In the genomic region with DNA sequence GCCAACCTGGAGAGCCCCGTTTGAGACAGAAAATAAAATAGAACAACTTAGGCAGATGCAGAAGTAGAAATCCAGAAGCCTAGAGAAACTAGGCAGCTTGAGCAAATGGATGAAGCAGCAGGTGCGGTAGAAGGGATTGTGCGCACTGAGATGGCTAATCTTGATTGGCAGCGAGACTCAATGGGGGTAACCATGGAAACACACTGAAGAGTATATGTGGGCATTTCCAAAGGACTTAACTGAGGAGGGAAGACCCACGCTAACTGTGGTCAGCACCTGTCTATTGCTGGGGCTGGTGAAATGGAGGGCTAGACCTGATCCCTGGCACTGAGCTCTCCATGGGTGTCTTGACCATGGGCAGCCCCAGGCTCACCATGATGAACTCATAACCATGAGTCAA, we compare ENCODE assay signal across 20 mouse cellular contexts. TPM values are rescaled to one million over a fixed set of nuclear protein-coding genes. Genes with fewer than 3 reads are reported as not detected.
A peak's percentile ranks its signal among the peaks of the same experiment; 100 is the strongest.
DNase-seq lines count a peak whose midpoint lies in the region; ATAC-seq and TF ChIP-seq lines count a peak whose summit lies in the region.
"Had no signal": no experiment of that assay in that cellular context is flagged by ENCODE, and none has a peak within 500 bp of the region (broad histone marks: within the 10 kb centered on the region; RNA-seq: fewer than 3 reads in every experiment).

No protein-coding gene starts in this region.

- no peak for TF ChIP-seq POLR2A in brain, embryonic 14.5 days (IDR thresholded peaks at IDR 0.05; ENCODE audit: borderline replicate concordance, extremely low read depth, insufficient read depth, insufficient read length, poor library complexity, severe bottlenecking)

- peaks cover 55% of the 10 kb centered on the region for H3K36me3 ChIP-seq in hindbrain, embryonic 10.5 days
- peaks cover 4% of the 10 kb centered on the region; the same call in 1 of the 2 replicates for H3K36me3 ChIP-seq in hindbrain, embryonic 12.5 days
- peaks cover 17% of the 10 kb centered on the region for H3K36me3 ChIP-seq in forebrain, embryonic 13.5 days (ENCODE audit: poor library complexity, severe bottlenecking)
- H3K36me3 ChIP-seq in midbrain, embryonic 14.5 days (ENCODE audit: control insufficient read depth, insufficient read depth, low read length): no peaks in the 10 kb centered on the region
- H3K36me3 ChIP-seq: heart, embryonic 13.5 days; liver, embryonic 15.5 days had no signal

- no peaks in the 10 kb centered on the region for H3K27me3 ChIP-seq in hindbrain, embryonic 10.5 days (ENCODE audit: insufficient read depth, poor library complexity, severe bottlenecking)
- no peaks in the 10 kb centered on the region for H3K27me3 ChIP-seq in hindbrain, embryonic 12.5 days
- no peaks in the 10 kb centered on the region for H3K27me3 ChIP-seq in forebrain, embryonic 13.5 days
- no peaks in the 10 kb centered on the region for H3K27me3 ChIP-seq in midbrain, embryonic 14.5 days (ENCODE audit: control insufficient read depth, insufficient read depth, low read length)
- H3K27me3 ChIP-seq: embryonic facial prominence, embryonic 13.5 days; heart, embryonic 13.5 days; liver, embryonic 15.5 days had no signal

- 71% methylated on average over 5 of the region's 5 CpGs for WGBS in hindbrain, embryonic 10.5 days
- 65% methylated on average over 5 of the region's 5 CpGs for WGBS in hindbrain, embryonic 12.5 days
- 23% methylated on average over 5 of the region's 5 CpGs for WGBS in forebrain, embryonic 13.5 days
- 10% methylated on average over 5 of the region's 5 CpGs for whole genome bisulfite sequencing in midbrain, embryonic 14.5 days

- no peak overlapping the region for H3K9ac ChIP-seq in hindbrain, embryonic 12.5 days
- H3K9ac ChIP-seq in forebrain, embryonic 13.5 days: no peak overlapping the region
- no peak overlapping the region for H3K9ac ChIP-seq in midbrain, embryonic 14.5 days (replicated peaks; ENCODE audit: low read length)
- H3K9ac ChIP-seq: embryonic facial prominence, embryonic 13.5 days; heart, embryonic 13.5 days; liver, embryonic 15.5 days had no signal

- ATAC-seq in hindbrain, embryonic 12.5 days (ENCODE audit: low FRiP score): no peak
- ATAC-seq in forebrain, embryonic 13.5 days: no peak
- peak; percentile 62; the same call in 1 of the 2 replicates for ATAC-seq in midbrain, embryonic 14.5 days (ENCODE audit: low FRiP score, low TSS enrichment)
- ATAC-seq: lung, postnatal 0 days had no signal

- no peak for DNase-seq in hindbrain, embryonic 10.5 days (ENCODE audit: low spot score)
- peak; percentile 85 for DNase-seq in brain, embryonic 14.5 days (ENCODE audit: low read depth)
- DNase-seq in midbrain, embryonic 14.5 days: peak; percentile 82
- no peak for DNase-seq in right cerebral cortex, postnatal 25 days
- DNase-seq in spleen, postnatal 4 days (ENCODE audit: low spot score in 2 of 2): no peak
- DNase-seq in urinary bladder, postnatal 36 days (ENCODE audit: low spot score in 2 of 2): no peak
- DNase-seq: cerebellum, postnatal 25 days; gastrocnemius, postnatal 14 days; heart, adult 18-20 months; kidney, adult 8-10 months; kidney, postnatal 36 days; layer of hippocampus, adult 9-11 months; right cerebral cortex, adult 18-20 months; thymus, postnatal 36 days had no signal

- H3K4me3 ChIP-seq in hindbrain, embryonic 10.5 days: no peak overlapping the region
- H3K4me3 ChIP-seq in hindbrain, embryonic 12.5 days: no peak overlapping the region
- no peak overlapping the region for H3K4me3 ChIP-seq in forebrain, embryonic 13.5 days
- no peak overlapping the region for H3K4me3 ChIP-seq in midbrain, embryonic 14.5 days (replicated peaks; ENCODE audit: low read depth, low read length)
- H3K4me3 ChIP-seq: embryonic facial prominence, embryonic 13.5 days; heart, embryonic 13.5 days; liver, embryonic 15.5 days had no signal

- no peak for TF ChIP-seq CTCF in brain, embryonic 14.5 days (IDR thresholded peaks at IDR 0.05; ENCODE audit: borderline replicate concordance, extremely low read depth, insufficient read depth, insufficient read length)

- H3K9me3 ChIP-seq in hindbrain, embryonic 10.5 days: no peaks in the 10 kb centered on the region
- no peaks in the 10 kb centered on the region for H3K9me3 ChIP-seq in hindbrain, embryonic 12.5 days (replicated peaks)
- 0 out of 2 replicates have a peak, but pooled peaks cover 2% of the 10 kb centered on the region for H3K9me3 ChIP-seq in forebrain, embryonic 13.5 days (replicated peaks)
- H3K9me3 ChIP-seq in midbrain, embryonic 14.5 days (ENCODE audit: control insufficient read depth, low read length): no peaks in the 10 kb centered on the region
- H3K9me3 ChIP-seq: embryonic facial prominence, embryonic 13.5 days; heart, embryonic 13.5 days; liver, embryonic 15.5 days had no signal

- H3K27ac ChIP-seq in hindbrain, embryonic 10.5 days: peak overlapping the region; percentile 30; the same call in 1 of the 2 replicates
- no peak overlapping the region for H3K27ac ChIP-seq in hindbrain, embryonic 12.5 days
- peak overlapping the region; percentile 37; the same call in 1 of the 2 replicates for H3K27ac ChIP-seq in forebrain, embryonic 13.5 days
- H3K27ac ChIP-seq in midbrain, embryonic 14.5 days (replicated peaks; ENCODE audit: low read depth, low read length): no peak overlapping the region; the same call in 1 of the 2 replicates
- H3K27ac ChIP-seq: embryonic facial prominence, embryonic 13.5 days; heart, embryonic 13.5 days; liver, embryonic 15.5 days had no signal

- H3K4me1 ChIP-seq in hindbrain, embryonic 10.5 days (replicated peaks): peaks cover 86% of the 10 kb centered on the region
- peaks cover 73% of the 10 kb centered on the region for H3K4me1 ChIP-seq in hindbrain, embryonic 12.5 days
- peaks cover 83% of the 10 kb centered on the region for H3K4me1 ChIP-seq in forebrain, embryonic 13.5 days
- peaks cover 75% of the 10 kb centered on the region for H3K4me1 ChIP-seq in midbrain, embryonic 14.5 days (ENCODE audit: control insufficient read depth, insufficient read depth, low read length)

- no peak overlapping the region for H3K4me2 ChIP-seq in hindbrain, embryonic 12.5 days (replicated peaks)
- H3K4me2 ChIP-seq in forebrain, embryonic 13.5 days: no peak overlapping the region; the same call in 1 of the 2 replicates
- peak overlapping the region; percentile 0 for H3K4me2 ChIP-seq in midbrain, embryonic 14.5 days (ENCODE audit: low read length)
- H3K4me2 ChIP-seq: embryonic facial prominence, embryonic 13.5 days; heart, embryonic 13.5 days; liver, embryonic 15.5 days had no signal

RNA-seq across cellular contexts. Expression of a gene that starts 19.7 kb away (rescaled TPM):
- 28.0 and 34.7 TPM in 2 replicates for polyA plus RNA-seq in hindbrain, embryonic 10.5 days (2016; fragmentation: Nextera tagmentation; extraction: Ambion mirVana)
- 44.8 and 48.9 TPM in 2 replicates for polyA plus RNA-seq in hindbrain, embryonic 12.5 days (2016; fragmentation: Nextera tagmentation; extraction: Ambion mirVana)
- 61.0 and 112 TPM in 2 replicates for polyA plus RNA-seq in brain, embryonic 14.5 days (2012; rRNA removed)
- polyA plus RNA-seq in forebrain, embryonic 13.5 days (2015; fragmentation: Nextera tagmentation; extraction: Ambion mirVana): 30.1 and 33.6 TPM in 2 replicates
- 58.6 and 68.8 TPM in 2 replicates for polyA plus RNA-seq in midbrain, embryonic 14.5 days (2014; fragmentation: Nextera tagmentation; extraction: Ambion mirVana)

Comparison
In these comparisons a context has a peak if more than half of its experiments do, and no peak if none do; other contexts are left out.
1. H3K27ac ChIP-seq: peak in hindbrain, embryonic 10.5 days (single experiment) and forebrain, embryonic 13.5 days (single experiment); none in hindbrain, embryonic 12.5 days (single experiment) and midbrain, embryonic 14.5 days (single experiment).
2. DNase-seq: peak in brain, embryonic 14.5 days (single experiment) and midbrain, embryonic 14.5 days (single experiment); none in hindbrain, embryonic 10.5 days (single experiment), right cerebral cortex, postnatal 25 days (single experiment), spleen, postnatal 4 days (0 of 2) and urinary bladder, postnatal 36 days (0 of 2).